Mouse (Mus musculus) midbrain, postnatal 0 days (tissue): ENCODE results near the gene Kctd14. TPM values are rescaled to one million over a fixed set of nuclear protein-coding genes. Genes with fewer than 3 reads are reported as not detected.
A peak's percentile ranks its signal among the peaks of the same experiment; 100 is the strongest.

Experiments used
- ATAC-seq: fragments of 200-750 bp; cut with Nextera tagmentation; 2 replicates; pipeline ENCODE4 v1.8.0; 2017; ENCODE audit warnings: moderate number of reproducible peaks, mild to moderate bottlenecking, moderate TSS enrichment, moderate library complexity; ENCODE audit not compliant: low FRiP score
- DNase-seq: peaks from one replicate; pipeline ENCODE4 v3.0.0-alpha.2; 2015; ENCODE audit warnings: low spot score
- H3K27ac ChIP-seq: fragments of 300-500 bp; sonication (generic); 2 replicates; pipeline ENCODE4 v1.5.1; 2014; ENCODE audit warnings: low read depth, mild to moderate bottlenecking, low read length, mixed read lengths
- H3K27me3 ChIP-seq: fragments of 300-500 bp; sonication (generic); 2 replicates; pipeline ENCODE4 v1.6.1; 2014; ENCODE audit warnings: low read length, control low read depth, mixed read lengths; ENCODE audit not compliant: insufficient read depth
- H3K36me3 ChIP-seq: fragments of 300-500 bp; sonication (generic); 2 replicates; pipeline ENCODE4 v1.6.1; 2014; ENCODE audit warnings: low read length, control low read depth, mixed read lengths; ENCODE audit not compliant: insufficient read depth
- H3K4me1 ChIP-seq: fragments of 300-500 bp; sonication (generic); 2 replicates; pipeline ENCODE4 v1.6.1; 2014; ENCODE audit warnings: mild to moderate bottlenecking, control low read depth, antibody characterized with exemption, low read length, mixed read lengths; ENCODE audit not compliant: insufficient read depth
- H3K4me2 ChIP-seq: fragments of 300-500 bp; sonication (generic); 2 replicates; pipeline ENCODE4 v1.6.1; 2014; ENCODE audit warnings: low read depth, mild to moderate bottlenecking, low read length, mixed read lengths; ENCODE audit not compliant: poor library complexity, severe bottlenecking
- H3K4me3 ChIP-seq: fragments of 300-500 bp; sonication (generic); 2 replicates; pipeline ENCODE4 v1.5.1; 2014; ENCODE audit warnings: low read depth, mild to moderate bottlenecking, low read length, moderate library complexity
- H3K9ac ChIP-seq: fragments of 300-500 bp; sonication (generic); replicated peaks from 2 replicates; pipeline ENCODE4 v1.6.1; 2014; ENCODE audit warnings: mild to moderate bottlenecking, low read length, moderate library complexity, mixed read lengths; ENCODE audit not compliant: poor library complexity, severe bottlenecking
- H3K9me3 ChIP-seq: fragments of 300-500 bp; sonication (generic); 2 replicates; pipeline ENCODE4 v1.6.1; 2016; ENCODE audit warnings: low read length, control low read depth
- CTCF ChIP-seq: IDR thresholded peaks from 2 replicates; pipeline ENCODE4 v1.5.1; 2016; ENCODE audit warnings: antibody characterized with exemption, mild to moderate bottlenecking
- WGBS: fragments of 180-500 bp; shearing (Covaris S2); extraction: QIAGEN DNeasy Blood & Tissue Kit; methylation state at CpG from one replicate; pipeline ENCODE4 v1.1.7; 2014; 5-methylcytosine and 5-hydroxymethylcytosine counted together
- polyA plus RNA-seq: library from polyadenylated mRNA; unstranded; fragments of >200 nt; fragmentation: Nextera tagmentation; extraction: Ambion mirVana; gene quantifications from 2 replicates; pipeline ENCODE4 v1.2.1, GENCODE M21; 2015
- total RNA-seq: library from RNA; depleted of rRNA; stranded (reverse); fragments of >200 nt; gene quantifications from 2 replicates; pipeline ENCODE4 v1.2.3, GENCODE M21; 2014

Kctd14 gene
- total and polyA plus RNA-seq, 2 experiments from 2014 or later: 0.16 to 1.3 TPM

- Histone ChIP-seq H3K4me1 (no peaks in the 10 kb centered on the region), H3K27me3 (no peaks in the 10 kb centered on the region), H3K36me3 (peaks cover 15% of the 10 kb centered on the region; the same call in 1 of the 2 replicates), H3K9me3 (no peaks in the 10 kb centered on the region), H3K4me2 (no peak overlapping the region), H3K27ac (no peak overlapping the region), H3K4me3 (no peak overlapping the region), H3K9ac (no peak overlapping the region)
- ATAC-seq: no peak
- no peak for DNase-seq
- TF ChIP-seq CTCF: no peak
- WGBS: 66% methylated on average over 9 of the region's 9 CpGs
These were observed 36.0 kb upstream of the Kctd14 start for GRCm38 (mm10) chr7:97414915-97415687.

GRCm38 (mm10) chr7:97416473-97416872, 34.6 kb upstream of the Kctd14 start:
- no peak overlapping the region for H3K4me3 ChIP-seq
- WGBS: 84% methylated on average over 4 of the region's 4 CpGs
- H3K4me1 ChIP-seq: no peaks in the 10 kb centered on the region
- H3K27ac ChIP-seq: no peak overlapping the region
- no peak overlapping the region for H3K9ac ChIP-seq
- ATAC-seq (no peak), DNase-seq (no peak)
- TF ChIP-seq CTCF: no peak
- peaks cover 5% of the 10 kb centered on the region; the same call in 1 of the 2 replicates for H3K36me3 ChIP-seq
- H3K27me3 ChIP-seq: no peaks in the 10 kb centered on the region
- H3K4me2 ChIP-seq: no peak overlapping the region
- no peaks in the 10 kb centered on the region for H3K9me3 ChIP-seq

GRCm38 (mm10) chr7:97416906-97417777, 34.0 kb upstream of the Kctd14 start, which contains the start of gene Thrsp:
Gene Thrsp, minus strand, starts transcription at chr7:97417730.
- Histone ChIP-seq H3K4me2 (no peak within 1 kb of the TSS; the same call in 1 of the 2 replicates), H3K4me1 (no peaks in the 10 kb centered on the region), H3K27ac (no peak within 1 kb of the TSS), H3K9ac (no peak within 1 kb of the TSS), H3K27me3 (no peaks in the 10 kb centered on the region), H3K9me3 (no peaks in the 10 kb centered on the region), H3K4me3 (no peak within 1 kb of the TSS), H3K36me3 (peaks cover 5% of the 10 kb centered on the region; the same call in 1 of the 2 replicates)
- TF ChIP-seq CTCF: no peak
- peak; percentile 92 for DNase-seq
- ATAC-seq: peak; percentile 62
- WGBS: 76% methylated on average over 25 of the region's 25 CpGs

GRCm38 (mm10) chr7:97418717-97419116, 32.4 kb upstream of the Kctd14 start:
- ATAC-seq (no peak), DNase-seq (no peak)
- Histone ChIP-seq H3K27me3 (no peaks in the 10 kb centered on the region), H3K9me3 (no peaks in the 10 kb centered on the region), H3K4me3 (no peak overlapping the region), H3K4me2 (no peak overlapping the region), H3K36me3 (no peaks in the 10 kb centered on the region), H3K4me1 (no peaks in the 10 kb centered on the region), H3K27ac (no peak overlapping the region), H3K9ac (no peak overlapping the region)
- 71% methylated on average over 5 of the region's 5 CpGs for WGBS
- no peak for TF ChIP-seq CTCF

- no peak overlapping the region for H3K4me2 ChIP-seq
- no peak overlapping the region for H3K27ac ChIP-seq
- no peaks in the 10 kb centered on the region for H3K9me3 ChIP-seq
- ATAC-seq (no peak), DNase-seq (no peak)
- no peak for TF ChIP-seq CTCF
- no peaks in the 10 kb centered on the region for H3K36me3 ChIP-seq
- H3K27me3 ChIP-seq: no peaks in the 10 kb centered on the region
- no peak overlapping the region for H3K9ac ChIP-seq
- no peaks in the 10 kb centered on the region for H3K4me1 ChIP-seq
- H3K4me3 ChIP-seq: no peak overlapping the region
- 82% methylated on average over 5 of the region's 5 CpGs for WGBS
These were observed 32.0 kb upstream of the Kctd14 start for GRCm38 (mm10) chr7:97419163-97419562.

- no peak for TF ChIP-seq CTCF
- no peak for ATAC-seq
- H3K27ac ChIP-seq: no peak overlapping the region
- no peak for DNase-seq
- no peaks in the 10 kb centered on the region for H3K27me3 ChIP-seq
- H3K9me3 ChIP-seq: no peaks in the 10 kb centered on the region
- WGBS: 61% methylated on average over 1 of the region's 1 CpGs
- H3K4me2 ChIP-seq: no peak overlapping the region
- no peak overlapping the region for H3K9ac ChIP-seq
- no peak overlapping the region for H3K4me3 ChIP-seq
- no peaks in the 10 kb centered on the region for H3K36me3 ChIP-seq
- H3K4me1 ChIP-seq: no peaks in the 10 kb centered on the region
These were observed 30.7 kb upstream of the Kctd14 start for GRCm38 (mm10) chr7:97420406-97420805.
